Mouse (Mus musculus) left cerebral cortex, adult 8-10 months (tissue): ENCODE results near the gene Ccl25. TPM values are rescaled to one million over a fixed set of nuclear protein-coding genes. Genes with fewer than 3 reads are reported as not detected.
"Not testable (repeated sequence)": the region's sequence is repeated elsewhere in the genome, so short reads cannot be mapped to it uniquely, and the experiment has no call there.

Experiments used
- DNase-seq, 2 experiments: peaks; one replicate each; pipeline ENCODE4 v3.0.0; 2022; ENCODE audit warnings: low spot score in 2 of 2
- total RNA-seq, 4 experiments: library from RNA; stranded (reverse); gene quantifications; 2 replicates each; pipeline ENCODE4 v1.2.4; 2022

Gene Ccl25
- total RNA-seq, 4 experiments from 2014 or later = 18.5 to 23.5 (median 21.9) TPM

GRCm38 (mm10) chr8:4335678-4336077 is 10.7 kb downstream of the Ccl25 start:
- no peak for DNase-seq

GRCm38 (mm10) chr8:4340207-4340606 is 15.2 kb downstream of the Ccl25 start:
- no peak for DNase-seq

- no peak for DNase-seq
These were observed 22.7 kb downstream of the Ccl25 start for GRCm38 (mm10) chr8:4347661-4348060.

- DNase-seq = no peak
These were observed 23.3 kb downstream of the Ccl25 start for GRCm38 (mm10) chr8:4348275-4348674.

GRCm38 (mm10) chr8:4349335-4349734 is 24.3 kb downstream of the Ccl25 start:
- DNase-seq = no peak

- DNase-seq = no peak
These were observed 25.6 kb downstream of the Ccl25 start for GRCm38 (mm10) chr8:4350618-4351017.

- DNase-seq = not testable (repeated sequence)
These were observed 27.6 kb downstream of the Ccl25 start for GRCm38 (mm10) chr8:4352562-4352961.

GRCm38 (mm10) chr8:4353741-4354140 is 28.7 kb downstream of the Ccl25 start:
- no peak for DNase-seq

GRCm38 (mm10) chr8:4354516-4354915 is 29.5 kb downstream of the Ccl25 start:
- no peak for DNase-seq

- DNase-seq = no peak
These were observed 30.4 kb downstream of the Ccl25 start for GRCm38 (mm10) chr8:4355455-4355854.

GRCm38 (mm10) chr8:4359362-4359761 is 34.4 kb downstream of the Ccl25 start:
- DNase-seq = no peak

- no peak for DNase-seq
These were observed 35.9 kb downstream of the Ccl25 start for GRCm38 (mm10) chr8:4360922-4361321.

GRCm38 (mm10) chr8:4366189-4366588 is 41.2 kb downstream of the Ccl25 start:
- DNase-seq = no peak

- no peak for DNase-seq
These were observed 42.8 kb downstream of the Ccl25 start for GRCm38 (mm10) chr8:4367808-4368207.

GRCm38 (mm10) chr8:4368470-4368869 is 43.5 kb downstream of the Ccl25 start:
- no peak for DNase-seq

GRCm38 (mm10) chr8:4370078-4370477 is 45.1 kb downstream of the Ccl25 start:
- DNase-seq = no peak

GRCm38 (mm10) chr8:4372657-4373056 is 47.6 kb downstream of the Ccl25 start:
- DNase-seq = no peak

GRCm38 (mm10) chr8:4401442-4401841 is 76.4 kb downstream of the Ccl25 start:
- DNase-seq = no peak

GRCm38 (mm10) chr8:4403960-4404879 is 79.2 kb downstream of the Ccl25 start:
- DNase-seq = no peak

- DNase-seq = no peak
These were observed 79.9 kb downstream of the Ccl25 start for GRCm38 (mm10) chr8:4404880-4405261.

GRCm38 (mm10) chr8:4408425-4408824 is 83.4 kb downstream of the Ccl25 start:
- DNase-seq = not testable (repeated sequence)
